In the genomic region with DNA sequence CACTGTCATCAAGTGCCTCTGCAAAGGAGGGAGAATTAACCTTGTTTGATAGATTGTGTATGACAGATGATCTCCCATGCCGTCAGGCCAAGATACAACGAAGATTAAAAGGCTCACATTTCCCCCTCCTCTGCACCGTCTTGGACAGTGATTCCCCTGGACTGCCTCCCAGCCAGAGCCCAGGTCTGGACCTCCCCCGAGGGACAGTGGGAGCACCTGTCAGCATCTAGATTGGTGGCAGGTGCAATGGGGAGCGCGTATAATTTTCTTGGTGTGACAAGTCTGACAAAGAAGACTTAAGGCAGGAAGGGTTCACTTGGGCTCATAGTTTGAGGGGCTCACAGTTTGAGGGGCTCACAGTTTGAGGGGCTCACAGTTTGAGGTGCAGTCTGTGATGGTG, we compare ENCODE assay signal across 27 mouse cellular contexts. TPM values are rescaled to one million over a fixed set of nuclear protein-coding genes. Genes with fewer than 3 reads are reported as not detected.
A peak's percentile ranks its signal among the peaks of the same experiment; 100 is the strongest.
DNase-seq lines count a peak whose midpoint lies in the region; ATAC-seq lines count a peak whose summit lies in the region.
"Had no signal": no experiment of that assay in that cellular context is flagged by ENCODE, and none has a peak within 500 bp of the region (broad histone marks: within the 10 kb centered on the region; RNA-seq: fewer than 3 reads in every experiment).

No protein-coding gene starts in this region.

- H3K27ac ChIP-seq in limb, embryonic 15.5 days, result no peak overlapping the region
- no peak overlapping the region for H3K27ac ChIP-seq in limb, embryonic 10.5 days
- H3K27ac ChIP-seq: embryonic facial prominence, embryonic 13.5 days; forebrain, embryonic 12.5 days; forebrain, embryonic 15.5 days; heart, adult 2 months; hindbrain, embryonic 10.5 days; hindbrain, embryonic 13.5 days; intestine, embryonic 15.5 days had no signal

- peaks cover 18% of the 10 kb centered on the region for H3K36me3 ChIP-seq in limb, embryonic 15.5 days
- peaks cover 13% of the 10 kb centered on the region for H3K36me3 ChIP-seq in limb, embryonic 10.5 days
- H3K36me3 ChIP-seq: intestine, embryonic 15.5 days had no signal

- no peak for ATAC-seq in limb, embryonic 15.5 days (ENCODE audit: insufficient number of reproducible peaks, low FRiP score, low TSS enrichment, low read depth)
- ATAC-seq: CD4-positive, CD25-positive, alpha-beta regulatory T cell, adult 4 months; forebrain, embryonic 15.5 days; hindbrain, embryonic 16.5 days; intestine, embryonic 15.5 days had no signal

- intact Hi-C loops in gastrocnemius, postnatal 36 days (cut with DNase I), result no loop called here

- H3K27me3 ChIP-seq in limb, embryonic 15.5 days, result no peaks in the 10 kb centered on the region
- no peaks in the 10 kb centered on the region for H3K27me3 ChIP-seq in limb, embryonic 10.5 days (ENCODE audit: low read depth, poor library complexity, severe bottlenecking)
- H3K27me3 ChIP-seq: embryonic facial prominence, embryonic 13.5 days; forebrain, embryonic 12.5 days; forebrain, embryonic 15.5 days; heart, embryonic 15.5 days; hindbrain, embryonic 13.5 days; intestine, embryonic 15.5 days had no signal

- 80% methylated on average over 6 of the region's 6 CpGs for WGBS in limb, embryonic 15.5 days
- 87% methylated on average over 6 of the region's 6 CpGs for WGBS in limb, embryonic 10.5 days

- DNase-seq in cerebellum, adult 8-10 months, result peak; percentile 18
- no peak for DNase-seq in cerebellum, postnatal 10 days
- DNase-seq in gastrocnemius, adult 18-20 months (ENCODE audit: low spot score), result peak; percentile 44
- DNase-seq in gastrocnemius, postnatal 36 days, result no peak
- DNase-seq in limb, embryonic 10.5 days (ENCODE audit: low spot score), result no peak
- DNase-seq: adrenal gland, adult 2 months; adrenal gland, postnatal 14 days; embryo, embryonic 11 days; gastrocnemius, postnatal 25 days; heart, adult 2 months; heart, postnatal 10 days; heart, postnatal 36 days; kidney, adult 11 months; kidney, adult 8-10 months had no signal

- peak overlapping the region; percentile 8; the same call in 1 of the 2 replicates for H3K9ac ChIP-seq in limb, embryonic 15.5 days
- H3K9ac ChIP-seq: embryonic facial prominence, embryonic 13.5 days; forebrain, embryonic 12.5 days; forebrain, embryonic 15.5 days; heart, embryonic 15.5 days; hindbrain, embryonic 13.5 days; intestine, embryonic 15.5 days had no signal

- H3K9me3 ChIP-seq in limb, embryonic 15.5 days, result no peaks in the 10 kb centered on the region
- no peaks in the 10 kb centered on the region for H3K9me3 ChIP-seq in limb, embryonic 10.5 days (replicated peaks)
- H3K9me3 ChIP-seq: embryonic facial prominence, embryonic 13.5 days; forebrain, embryonic 12.5 days; forebrain, embryonic 15.5 days; heart, embryonic 15.5 days; hindbrain, embryonic 10.5 days; hindbrain, embryonic 13.5 days; intestine, embryonic 15.5 days had no signal

- no peak overlapping the region for H3K4me3 ChIP-seq in limb, embryonic 15.5 days
- no peak overlapping the region for H3K4me3 ChIP-seq in limb, embryonic 10.5 days
- H3K4me3 ChIP-seq: embryonic facial prominence, embryonic 10.5 days; embryonic facial prominence, embryonic 13.5 days; erythroblast, embryonic 14.5 days; forebrain, embryonic 12.5 days; forebrain, embryonic 15.5 days; heart, adult 2 months; heart, embryonic 15.5 days; hindbrain, embryonic 10.5 days; hindbrain, embryonic 13.5 days; intestine, embryonic 15.5 days had no signal

- H3K4me2 ChIP-seq in limb, embryonic 15.5 days, result no peak overlapping the region
- H3K4me2 ChIP-seq: embryonic facial prominence, embryonic 13.5 days; forebrain, embryonic 12.5 days; forebrain, embryonic 15.5 days; heart, embryonic 11.5 days; heart, embryonic 15.5 days; hindbrain, embryonic 13.5 days; intestine, embryonic 15.5 days had no signal

- H3K4me1 ChIP-seq in limb, embryonic 15.5 days, result peaks cover 20% of the 10 kb centered on the region
- H3K4me1 ChIP-seq in limb, embryonic 10.5 days, result peaks cover 16% of the 10 kb centered on the region
- H3K4me1 ChIP-seq: embryonic facial prominence, embryonic 10.5 days; forebrain, embryonic 12.5 days; intestine, embryonic 15.5 days had no signal

RNA-seq across cellular contexts. Expression of a gene that starts 35.7 kb away (rescaled TPM):
- total RNA-seq in gastrocnemius, adult 18-20 months (2021), result 10 to 100 TPM in 1 of 2 experiments, 1 to 10 TPM in 1; 8.0 to 16.1 TPM
- total RNA-seq in gastrocnemius, postnatal 36 days (2021), result 10 to 100 TPM; 11.3 to 14.2 TPM
- polyA plus RNA-seq in limb, embryonic 15.5 days (2015; fragmentation: Nextera tagmentation; extraction: Ambion mirVana), result 135 and 139 TPM in 2 replicates
- 265 and 282 TPM in 2 replicates for polyA plus RNA-seq in limb, embryonic 10.5 days (2016; fragmentation: Nextera tagmentation; extraction: Ambion mirVana)

RNA-seq across cellular contexts. Expression of a gene that starts 48.8 kb away (rescaled TPM):
- total RNA-seq in gastrocnemius, adult 18-20 months (2021), result 10 to 100 TPM; 52.1 to 53.3 TPM
- total RNA-seq in gastrocnemius, postnatal 36 days (2021), result 10 to 100 TPM; 37.6 to 42.9 TPM
- polyA plus RNA-seq in limb, embryonic 15.5 days (2015; fragmentation: Nextera tagmentation; extraction: Ambion mirVana), result 59.2 and 69.7 TPM in 2 replicates
- 40.1 and 47.8 TPM in 2 replicates for polyA plus RNA-seq in limb, embryonic 10.5 days (2016; fragmentation: Nextera tagmentation; extraction: Ambion mirVana)

Comparison
In these comparisons a context has a peak if more than half of its experiments do, and no peak if none do; other contexts are left out.
1. DNase-seq: peak in cerebellum, adult 8-10 months (single experiment) and gastrocnemius, adult 18-20 months (single experiment); none in cerebellum, postnatal 10 days (0 of 2), gastrocnemius, postnatal 36 days (0 of 2) and limb, embryonic 10.5 days (single experiment).